Mouse (Mus musculus) frontal cortex, adult (tissue): Measurements from ENCODE around the gene Cyp2c23.

Experiments
- ATAC-seq: cut with Nextera tagmentation; 2 replicates; pipeline ENCODE4 v1.9.2; 2017; ENCODE audit warnings: mild to moderate bottlenecking, moderate library complexity, mixed read lengths; ENCODE audit not compliant: low TSS enrichment

Cyp2c23 gene

GRCm38 (mm10) chr19:44024921-44025585, 4.0 kb downstream of the Cyp2c23 start:
- ATAC-seq: no peak

GRCm38 (mm10) chr19:44023066-44023465, 5.9 kb downstream of the Cyp2c23 start:
- no peak for ATAC-seq

- no peak for ATAC-seq
These were observed 7.5 kb downstream of the Cyp2c23 start for GRCm38 (mm10) chr19:44021502-44021901.

GRCm38 (mm10) chr19:44019739-44020138, 9.3 kb downstream of the Cyp2c23 start:
- no peak for ATAC-seq

- ATAC-seq: no peak
These were observed 15.1 kb downstream of the Cyp2c23 start for GRCm38 (mm10) chr19:44013862-44014261.

GRCm38 (mm10) chr19:44008784-44009183, 20.2 kb downstream of the Cyp2c23 start:
- no peak for ATAC-seq

- peak; percentile 94 for ATAC-seq
These were observed 21.8 kb downstream of the Cyp2c23 start for GRCm38 (mm10) chr19:44007186-44007585.

- no peak for ATAC-seq
These were observed 24.0 kb downstream of the Cyp2c23 start for GRCm38 (mm10) chr19:44005025-44005424.

GRCm38 (mm10) chr19:44004261-44004660, 24.7 kb downstream of the Cyp2c23 start:
- ATAC-seq: no peak

GRCm38 (mm10) chr19:44000720-44001119, 28.3 kb downstream of the Cyp2c23 start:
- peak; percentile 34; the same call in 1 of the 2 replicates for ATAC-seq

GRCm38 (mm10) chr19:44000061-44000460, 28.9 kb downstream of the Cyp2c23 start:
- ATAC-seq: no peak

- no peak for ATAC-seq
These were observed 30.0 kb downstream of the Cyp2c23 start for GRCm38 (mm10) chr19:43998802-43999527.

- peak; percentile 64 for ATAC-seq
These were observed 30.9 kb downstream of the Cyp2c23 start for GRCm38 (mm10) chr19:43998101-43998500.

- ATAC-seq: no peak
These were observed 33.6 kb downstream of the Cyp2c23 start for GRCm38 (mm10) chr19:43995427-43995826.

GRCm38 (mm10) chr19:43992464-43992863, 36.5 kb downstream of the Cyp2c23 start:
- ATAC-seq: no peak; the same call in 1 of the 2 replicates

- no peak for ATAC-seq
These were observed 38.6 kb downstream of the Cyp2c23 start for GRCm38 (mm10) chr19:43990362-43990761.

- ATAC-seq: no peak
These were observed 42.8 kb downstream of the Cyp2c23 start, which contains the start of gene Cpn1 for GRCm38 (mm10) chr19:43986069-43986794. Gene Cpn1, minus strand, starts transcription at chr19:43986556.

GRCm38 (mm10) chr19:43981992-43982391, 47.0 kb downstream of the Cyp2c23 start:
- ATAC-seq: no peak

- ATAC-seq: no peak
These were observed 48.3 kb downstream of the Cyp2c23 start for GRCm38 (mm10) chr19:43980711-43981110.

- peak; percentile 78; the same call in 1 of the 2 replicates for ATAC-seq
These were observed 51.2 kb downstream of the Cyp2c23 start for GRCm38 (mm10) chr19:43977799-43978198.

GRCm38 (mm10) chr19:43976661-43977060, 52.3 kb downstream of the Cyp2c23 start:
- peak; percentile 55; the same call in 1 of the 2 replicates for ATAC-seq

GRCm38 (mm10) chr19:43974221-43974620, 54.8 kb downstream of the Cyp2c23 start:
- ATAC-seq: peak; percentile 56; the same call in 1 of the 2 replicates
